Mouse (Mus musculus): ENCODE measurements around the gene Igfbp7.

The Igfbp7 gene

DNA sequence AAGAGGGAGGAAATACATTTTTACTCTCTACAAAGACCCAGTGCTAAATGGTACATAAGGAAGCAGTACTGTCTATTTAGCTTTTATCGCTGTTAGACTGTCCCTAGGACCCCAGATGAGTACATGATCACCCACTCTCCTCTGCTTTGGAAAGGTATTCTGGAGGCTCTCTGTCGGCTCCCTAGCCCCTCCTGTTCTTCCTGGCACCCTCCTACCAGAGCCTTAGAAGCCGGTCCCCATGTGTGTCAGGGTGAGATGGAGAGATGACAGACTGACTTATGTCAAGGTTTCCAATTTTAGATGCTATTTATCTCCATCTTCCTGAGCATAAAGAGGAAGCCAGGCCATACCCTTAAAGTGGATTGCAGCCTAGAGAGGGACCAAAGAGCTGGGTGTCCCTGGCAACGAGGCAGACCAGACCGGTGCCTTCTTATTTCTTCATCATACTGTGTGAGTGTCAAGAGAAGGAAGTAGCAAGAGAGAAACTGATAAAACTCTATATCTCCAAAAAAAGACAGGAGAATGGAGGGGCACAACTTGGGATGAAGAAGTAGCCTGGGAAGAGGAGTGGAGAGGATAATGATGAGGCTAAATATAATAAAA lies 2.3 kb downstream of the Igfbp7 start:
- DNase-seq (ENCODE audit: low read depth, low spot score): no peak

DNA sequence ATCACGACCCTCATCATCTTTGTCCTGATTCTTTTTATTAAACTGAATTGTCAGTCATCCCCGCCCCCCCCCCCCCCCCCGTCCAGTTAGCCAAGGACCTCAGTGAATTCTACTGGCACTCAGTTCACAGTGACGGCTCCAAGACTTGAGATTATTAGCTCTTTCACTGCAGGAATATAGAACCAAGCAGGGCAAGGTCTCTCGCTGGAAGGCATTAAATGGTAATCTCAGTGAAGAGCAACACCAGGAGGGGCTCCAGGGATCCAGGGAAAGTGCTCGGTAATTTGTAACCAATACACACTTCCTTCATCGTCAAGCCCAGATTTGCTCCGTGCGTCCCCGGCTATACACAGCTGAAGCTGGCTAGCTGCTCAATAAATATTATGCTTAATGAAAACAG lies 2.9 kb downstream of the Igfbp7 start:
- no peak for DNase-seq (ENCODE audit: low read depth, low spot score)

DNA sequence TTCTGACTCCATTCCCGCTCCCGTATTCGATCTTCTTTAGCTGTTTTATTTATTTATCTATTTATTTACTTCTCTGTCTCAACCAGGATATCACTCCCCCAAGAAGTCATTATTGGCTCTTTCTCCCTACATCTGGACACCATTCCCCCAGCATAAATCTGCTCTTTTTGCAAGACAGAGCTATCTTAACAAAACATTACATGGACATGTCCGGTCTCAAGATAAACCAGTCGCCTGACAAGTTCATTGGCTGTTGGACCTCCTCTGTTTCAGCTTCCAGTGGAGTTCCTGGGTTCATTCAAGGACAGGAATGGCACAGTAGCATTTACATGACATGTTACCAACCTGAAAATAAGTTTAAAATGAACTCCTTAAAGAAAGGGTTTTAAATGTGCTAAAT lies 4.9 kb downstream of the Igfbp7 start:
- no peak for DNase-seq (ENCODE audit: low read depth, low spot score)

DNA sequence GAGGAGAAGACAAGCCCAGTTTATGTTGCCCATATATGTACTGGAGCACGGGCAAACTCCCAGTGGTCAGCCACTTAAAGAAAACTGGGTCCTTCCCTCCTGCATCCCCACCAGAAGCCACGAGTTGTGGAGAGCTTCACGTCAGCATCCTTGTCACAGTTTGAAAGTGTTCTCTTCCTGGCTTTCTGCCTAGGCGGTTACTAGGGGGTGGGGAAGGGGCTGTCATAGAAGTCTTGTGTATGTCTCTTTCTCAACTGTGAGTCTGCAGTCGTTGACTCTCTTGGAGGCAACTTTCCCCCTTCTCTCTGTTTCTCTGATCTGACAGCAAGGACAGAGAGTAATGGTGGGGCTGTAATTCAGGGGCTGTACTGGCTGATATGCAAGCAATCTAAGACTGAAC lies 5.7 kb downstream of the Igfbp7 start:
- DNase-seq (ENCODE audit: low read depth, low spot score): no peak

DNA sequence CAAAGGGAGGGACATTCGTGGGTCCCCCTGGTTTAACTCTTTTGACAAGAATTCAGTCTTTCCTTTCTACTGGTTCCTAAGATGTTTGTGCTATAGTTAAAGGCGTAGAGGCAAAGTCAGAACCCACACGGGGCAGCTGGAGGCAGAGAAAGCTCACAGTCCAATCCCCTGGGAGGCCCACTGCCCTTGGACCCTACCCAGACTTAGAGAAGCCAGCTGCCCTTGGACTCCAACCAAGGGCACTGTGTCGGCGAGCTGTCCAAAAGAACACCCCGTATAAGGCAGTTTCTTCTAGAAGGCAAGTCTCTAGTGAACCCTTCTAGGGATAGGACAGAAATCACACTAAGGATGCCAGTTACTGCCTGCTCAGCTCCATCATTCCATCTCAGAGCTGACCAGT lies 7.0 kb downstream of the Igfbp7 start:
- DNase-seq (ENCODE audit: low read depth, low spot score): no peak

DNA sequence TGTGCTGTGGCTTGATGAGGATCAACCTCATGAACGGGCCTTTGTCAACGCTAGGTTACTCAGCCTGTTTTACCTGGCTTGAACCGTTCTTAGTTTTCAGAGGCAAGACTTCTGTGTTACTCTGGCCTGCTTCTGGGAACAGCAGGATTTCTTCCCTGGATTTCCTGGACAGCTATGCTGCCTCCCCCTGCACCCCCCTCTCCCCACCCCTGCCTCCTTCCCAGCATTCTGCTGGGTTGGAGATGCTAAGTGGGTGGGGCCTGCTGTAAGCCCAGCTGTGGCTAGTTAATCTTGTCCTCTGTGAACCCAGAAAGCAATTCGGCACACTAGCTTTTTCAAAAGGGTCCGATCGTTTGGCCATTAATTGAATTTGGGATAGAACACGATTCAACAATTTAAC lies 7.7 kb downstream of the Igfbp7 start:
- DNase-seq (ENCODE audit: low read depth, low spot score): no peak

DNA sequence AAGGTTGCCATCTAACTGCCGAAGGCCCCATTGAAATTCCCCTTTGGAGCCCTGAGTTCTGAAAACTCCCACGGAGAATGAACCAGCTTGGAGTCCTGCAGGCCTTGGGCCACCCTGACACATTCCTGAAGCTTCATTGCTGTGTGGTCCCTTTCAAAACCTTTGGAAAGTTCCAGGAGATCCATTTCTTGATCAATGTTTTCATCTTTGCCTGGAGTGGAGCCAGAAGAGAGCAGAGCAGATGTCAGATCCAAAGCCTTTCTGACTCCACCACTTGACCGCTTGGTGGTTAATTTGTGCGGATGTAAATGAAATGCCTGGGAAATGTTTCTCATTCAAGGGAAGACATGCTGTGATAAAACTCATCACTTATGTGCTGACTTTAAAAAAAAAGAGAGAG lies 8.8 kb downstream of the Igfbp7 start:
- no peak for DNase-seq (ENCODE audit: low read depth, low spot score)

DNA sequence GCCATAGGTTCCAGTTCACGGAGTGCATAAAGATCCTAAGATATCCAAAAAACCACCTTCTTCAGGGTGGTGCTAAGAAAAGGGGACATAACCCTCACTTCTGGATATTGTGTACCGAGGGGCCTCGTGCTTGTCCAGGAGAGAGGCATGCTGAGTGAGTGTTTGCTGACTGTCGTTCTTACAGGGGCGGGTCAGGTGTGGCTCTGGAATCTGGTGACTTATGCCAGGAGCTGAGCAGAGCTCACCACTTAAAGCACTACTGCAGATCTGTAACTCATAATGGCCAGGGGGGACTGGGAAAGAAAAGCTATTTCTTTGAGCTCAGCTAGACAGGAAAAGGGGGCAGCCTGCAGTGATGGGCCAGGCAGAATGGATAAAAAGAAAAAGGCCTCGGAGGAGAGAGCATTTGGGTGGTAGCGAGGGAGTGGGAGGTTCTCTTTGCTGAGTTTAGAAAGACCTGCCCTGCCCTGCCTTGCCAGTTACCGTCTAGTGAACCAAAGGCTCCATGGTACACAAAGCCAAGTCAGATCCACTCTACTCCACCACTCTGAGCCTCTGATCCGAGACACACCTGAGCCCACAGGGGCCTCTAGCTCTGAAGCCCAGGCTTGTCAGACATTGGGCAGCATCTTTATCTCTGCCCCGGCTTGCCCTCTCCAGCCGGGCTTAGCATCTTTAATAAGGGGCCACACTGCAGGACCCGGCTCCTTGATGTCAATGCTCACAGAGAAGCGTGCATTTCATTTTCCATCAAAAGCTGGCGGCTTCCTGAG lies 9.4 kb downstream of the Igfbp7 start:
- no peak for DNase-seq (ENCODE audit: low read depth, low spot score)

DNA sequence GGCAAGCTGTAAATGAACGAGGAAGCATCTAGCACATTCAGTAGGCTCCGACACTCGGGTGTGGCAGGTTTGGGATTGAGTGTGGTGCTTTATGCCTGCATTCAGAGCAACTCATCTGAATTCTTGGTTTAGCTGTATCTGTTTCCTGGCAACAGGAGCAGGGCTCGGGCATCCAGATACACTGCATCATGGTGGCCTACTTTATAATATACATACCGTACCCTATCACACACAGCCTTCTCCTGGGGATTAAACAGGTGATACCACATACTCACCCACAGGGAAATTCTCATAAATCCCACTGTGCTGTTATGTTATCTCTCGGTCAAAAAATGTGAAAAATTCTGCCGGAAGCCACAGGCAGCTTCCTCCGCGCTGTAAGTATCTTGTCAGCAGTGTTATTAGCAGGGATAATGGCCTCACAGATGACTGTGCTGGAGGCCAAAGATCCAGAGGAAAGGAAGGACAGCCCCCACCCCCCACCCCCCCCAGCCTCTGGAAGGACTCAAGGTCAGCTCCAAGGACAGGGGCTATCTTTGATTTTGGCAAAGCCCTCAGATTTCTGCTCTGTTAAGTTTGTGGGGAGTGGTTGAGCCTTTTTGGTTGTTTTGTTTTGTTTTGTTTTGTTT lies 13.7 kb downstream of the Igfbp7 start:
- DNase-seq (ENCODE audit: low read depth, low spot score): no peak

DNA sequence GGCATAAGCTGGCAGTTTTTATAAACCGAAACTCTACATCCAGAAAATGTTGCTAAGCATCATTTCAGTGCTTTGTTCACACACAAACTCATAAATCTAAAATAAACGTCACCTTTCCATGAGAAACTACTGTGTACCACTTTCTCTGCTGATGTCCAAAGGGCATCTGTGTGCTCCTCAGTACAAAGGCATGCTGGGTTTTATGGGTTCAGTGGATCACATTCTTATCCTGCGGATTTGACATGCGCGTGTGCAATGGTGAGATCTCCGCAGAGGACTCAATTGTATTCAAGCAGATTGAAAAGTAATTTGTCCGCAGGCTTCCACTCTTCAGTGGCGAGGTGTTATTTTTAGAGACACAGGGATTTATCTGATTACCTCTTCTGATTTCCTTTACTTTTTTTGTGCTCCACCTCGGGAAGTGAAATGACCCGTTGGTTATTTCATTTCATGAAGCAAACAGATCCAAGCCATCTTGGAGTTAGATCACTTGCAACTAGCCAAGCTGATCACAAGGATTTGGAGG lies 14.7 kb downstream of the Igfbp7 start:
- no peak for DNase-seq (ENCODE audit: low read depth, low spot score)

DNA sequence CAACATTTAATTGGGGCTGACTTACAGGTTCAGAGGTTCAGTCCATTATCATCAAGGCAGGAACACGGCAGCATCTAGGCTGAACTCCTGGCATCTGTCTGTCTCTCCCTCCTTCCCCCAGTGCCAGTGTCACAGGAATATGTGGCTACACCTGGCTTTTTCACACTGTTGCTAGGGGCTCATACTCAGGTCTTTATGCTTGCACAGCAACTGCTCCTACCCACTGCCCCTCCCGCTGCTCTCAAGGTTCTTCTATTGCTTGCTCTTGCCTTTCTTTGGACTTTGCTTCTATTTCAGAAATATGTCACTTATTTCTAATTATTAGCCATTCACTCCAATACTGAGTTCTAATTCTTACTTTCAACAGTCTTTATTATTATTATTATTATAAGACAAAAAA lies 17.6 kb downstream of the Igfbp7 start:
- DNase-seq (ENCODE audit: low read depth, low spot score): no peak

DNA sequence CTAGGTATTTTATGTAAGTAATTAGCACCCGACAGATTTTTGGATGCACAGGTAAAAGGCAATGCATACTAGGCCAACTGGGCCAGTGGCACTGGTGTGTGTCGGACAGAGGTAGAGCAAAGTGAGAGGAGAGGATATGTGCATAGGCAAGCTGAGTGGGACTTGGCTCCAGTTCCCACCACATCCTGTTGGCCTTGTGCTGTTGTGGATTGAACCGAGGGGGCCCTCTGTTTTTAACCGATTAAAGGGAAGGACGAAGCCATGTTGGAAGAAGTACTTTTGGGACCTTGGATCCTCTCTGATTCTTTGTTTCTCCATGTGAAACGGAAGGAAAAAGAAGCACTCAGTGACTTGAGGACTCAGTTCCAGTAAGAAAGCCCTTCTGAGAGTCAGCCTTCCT lies 19.5 kb downstream of the Igfbp7 start:
- DNase-seq (ENCODE audit: low read depth, low spot score): no peak

DNA sequence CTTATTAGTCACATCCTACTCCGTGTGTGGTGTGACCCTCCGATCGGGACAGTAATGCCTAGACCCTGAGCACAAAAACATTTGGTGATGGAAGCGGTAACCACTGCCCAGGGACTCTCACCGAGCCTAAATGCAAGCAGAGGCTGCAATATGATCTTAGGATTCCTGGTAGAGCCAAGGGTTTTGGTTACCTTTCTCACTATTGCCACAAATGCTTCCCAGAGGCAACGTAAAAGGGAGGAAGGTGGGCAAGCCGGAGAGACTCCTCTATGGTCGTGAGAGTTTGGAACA lies 20.5 kb downstream of the Igfbp7 start:
- no peak for DNase-seq (ENCODE audit: low read depth, low spot score)

DNA sequence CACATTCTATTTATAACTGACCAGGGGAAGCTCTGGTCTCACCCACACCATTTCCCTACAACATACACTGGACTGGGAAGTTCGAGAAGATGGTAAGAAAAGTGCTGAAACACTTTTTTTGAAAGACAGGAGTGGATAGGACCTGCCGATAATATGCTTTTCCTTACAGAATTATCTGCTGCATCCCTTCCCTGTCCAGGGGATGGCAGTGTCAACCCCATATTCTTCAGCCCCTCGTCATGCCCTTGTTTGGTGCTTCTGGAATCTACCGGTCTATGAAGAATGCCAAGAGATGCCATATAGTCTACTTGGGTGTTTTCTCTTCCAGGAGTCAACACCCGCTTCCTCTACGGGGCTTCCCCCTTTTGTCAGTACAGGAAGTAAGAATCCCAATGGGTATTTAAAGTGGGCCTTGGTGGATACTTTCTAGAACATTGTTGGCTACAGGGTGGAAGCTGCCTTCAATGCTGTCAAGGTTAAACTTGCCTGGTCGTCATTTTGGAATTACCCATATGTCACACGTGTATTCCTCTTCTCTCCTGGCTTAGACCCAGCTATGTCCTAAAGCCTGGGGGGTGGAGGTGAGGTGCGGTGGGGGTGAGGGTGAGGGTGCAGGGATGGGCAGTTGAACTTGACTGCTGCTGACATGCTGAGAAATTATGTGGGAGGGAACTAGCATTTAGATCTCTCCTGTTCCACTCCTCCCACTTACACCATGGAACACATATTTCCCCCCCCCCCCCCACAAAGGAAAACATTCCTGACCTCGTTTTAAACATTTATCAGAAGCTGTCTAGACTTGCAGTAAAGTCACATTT lies 21.0 kb downstream of the Igfbp7 start:
- DNase-seq (ENCODE audit: low read depth, low spot score): no peak

DNA sequence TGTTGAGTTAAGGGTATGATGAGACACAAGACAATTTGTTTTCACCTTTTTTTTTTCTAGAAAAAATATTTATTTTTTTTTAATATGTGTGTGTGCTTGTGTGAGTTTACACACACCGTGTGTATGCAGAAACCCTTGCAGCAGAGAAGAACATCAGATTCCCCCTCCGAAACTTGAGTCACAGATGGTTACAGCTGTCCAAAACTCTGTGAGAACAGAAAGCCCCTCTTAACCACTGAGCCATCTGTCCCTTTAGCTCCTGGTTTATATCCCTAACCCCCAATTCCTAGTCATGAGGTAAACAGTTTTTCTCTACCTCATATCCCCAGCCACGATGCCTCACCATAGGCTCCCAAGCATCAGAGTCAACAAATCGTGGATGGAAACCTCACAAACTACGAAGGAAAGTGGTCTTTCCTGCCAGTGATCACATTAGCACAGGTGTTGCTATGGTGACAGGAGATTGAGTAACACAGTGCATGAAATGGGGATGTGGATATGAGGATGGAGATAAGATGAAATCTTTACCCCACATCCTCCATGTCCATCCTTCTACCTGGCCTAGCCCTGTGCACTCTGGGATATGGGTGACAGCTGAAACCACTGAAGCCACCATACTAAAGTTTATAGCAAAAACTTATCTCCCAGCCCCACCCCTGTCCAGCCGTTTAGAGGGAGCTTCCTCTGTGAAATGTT lies 21.8 kb downstream of the Igfbp7 start:
- DNase-seq (ENCODE audit: low read depth, low spot score): no peak

DNA sequence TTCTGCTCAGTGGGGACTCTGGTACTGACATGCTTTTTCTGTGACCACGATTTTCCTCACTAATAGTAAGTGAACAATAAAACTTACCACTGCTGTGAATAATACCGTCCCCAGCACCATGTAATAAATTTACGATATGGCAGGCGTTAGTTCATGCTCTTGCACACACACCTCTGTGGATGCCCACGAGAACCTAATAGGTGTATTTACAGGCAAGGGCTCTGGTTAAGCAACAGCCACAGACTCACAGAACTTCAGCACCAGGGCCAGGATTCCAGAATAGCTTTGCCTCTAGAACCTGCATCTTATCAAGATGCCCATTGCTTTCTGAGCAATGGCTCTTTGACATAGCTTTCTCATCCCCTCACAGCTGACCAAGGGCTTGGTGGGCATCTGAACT lies 22.6 kb downstream of the Igfbp7 start:
- DNase-seq (ENCODE audit: low read depth, low spot score): no peak

DNA sequence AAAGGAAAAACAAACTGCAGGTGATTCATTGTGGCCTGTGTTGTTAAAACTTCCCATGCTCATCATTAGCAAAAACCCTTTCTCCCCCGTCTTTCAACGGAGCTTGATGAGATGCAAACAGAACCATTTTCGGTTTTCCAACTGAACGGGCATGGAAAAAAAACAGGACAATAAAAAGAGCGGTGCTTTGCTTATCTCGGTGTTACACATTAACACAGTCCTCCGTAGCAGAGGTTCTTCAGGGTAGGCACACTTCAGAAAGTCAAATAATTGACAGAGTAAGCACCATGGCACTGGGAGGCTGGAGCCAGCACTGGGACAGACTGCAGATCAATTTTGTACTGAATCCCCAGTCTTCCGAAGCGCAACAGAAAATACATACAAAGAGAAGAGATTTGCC lies 23.1 kb downstream of the Igfbp7 start:
- DNase-seq (ENCODE audit: low read depth, low spot score): no peak

DNA sequence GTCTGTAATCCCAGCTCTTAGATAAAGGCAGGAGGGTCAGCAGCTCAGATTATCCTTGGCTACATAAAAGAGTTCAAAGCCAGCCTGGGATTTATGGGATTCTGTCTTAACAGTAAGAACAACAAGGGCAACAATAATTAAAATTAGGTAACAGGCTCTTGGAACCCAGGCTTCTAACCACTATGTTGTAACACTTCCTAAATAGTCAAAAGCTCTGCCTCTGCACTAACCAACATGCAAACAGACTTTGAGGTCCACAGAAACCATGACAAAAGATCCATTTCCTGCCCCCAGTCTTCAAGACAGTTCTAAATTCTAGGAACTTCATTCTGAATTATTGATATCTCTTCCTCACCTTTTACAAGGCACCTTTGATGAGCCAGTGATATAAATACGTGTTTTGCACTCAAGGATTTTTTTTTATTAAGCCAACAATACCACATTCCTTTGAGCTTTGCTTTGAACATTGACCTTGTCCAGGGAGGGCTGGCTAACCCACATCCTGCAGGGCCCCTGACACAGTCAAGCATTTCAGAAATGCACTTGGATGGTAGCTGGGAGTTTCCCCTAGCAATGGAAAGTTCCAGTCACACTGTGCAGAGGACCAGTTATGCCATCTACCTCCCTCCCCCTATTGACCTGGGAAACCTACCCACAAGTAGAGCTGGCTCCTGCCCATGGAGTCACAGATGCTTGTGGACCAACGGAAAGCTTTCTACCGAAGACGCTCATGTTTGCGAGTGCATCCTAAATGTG lies 23.9 kb downstream of the Igfbp7 start:
- no peak for DNase-seq (ENCODE audit: low read depth, low spot score)

DNA sequence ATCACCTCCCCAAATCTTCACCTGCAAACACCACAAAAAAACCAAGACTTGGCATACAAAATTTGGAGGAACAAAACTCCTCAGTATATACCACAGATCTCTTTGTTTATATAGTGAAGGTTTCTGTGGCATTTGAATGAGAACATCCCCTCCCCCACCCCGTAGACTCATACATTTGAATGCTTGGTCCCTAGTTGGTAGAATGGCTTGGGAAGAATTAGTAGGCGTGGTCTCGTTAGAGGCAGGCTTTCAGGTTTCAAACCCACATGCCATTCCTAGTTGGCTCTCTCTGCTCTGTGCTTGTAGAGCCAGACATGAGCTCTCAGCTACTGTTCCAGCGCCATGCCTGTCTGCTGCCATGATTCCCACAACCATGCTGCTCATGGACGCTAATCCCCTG lies 26.2 kb downstream of the Igfbp7 start:
- DNase-seq (ENCODE audit: low read depth, low spot score): no peak

DNA sequence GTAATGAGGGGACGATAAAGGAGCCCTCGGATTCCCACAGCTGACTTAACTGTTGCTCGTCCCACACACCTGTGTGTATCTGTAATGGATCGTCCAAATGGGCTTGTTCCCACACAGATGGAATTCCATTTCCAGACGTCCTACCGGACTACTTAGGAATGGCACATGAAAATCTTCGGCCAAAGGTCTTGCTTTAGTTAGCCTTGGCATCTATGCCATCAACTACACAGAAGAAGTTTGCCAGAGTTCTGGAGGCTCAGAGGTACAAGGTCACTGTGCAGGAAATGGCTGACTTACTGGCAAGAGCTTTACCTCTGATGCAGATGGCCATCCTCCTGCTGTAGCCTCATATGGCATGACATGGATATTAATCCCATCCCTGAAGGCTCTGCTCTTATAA lies 26.6 kb downstream of the Igfbp7 start:
- DNase-seq (ENCODE audit: low read depth, low spot score): no peak

DNA sequence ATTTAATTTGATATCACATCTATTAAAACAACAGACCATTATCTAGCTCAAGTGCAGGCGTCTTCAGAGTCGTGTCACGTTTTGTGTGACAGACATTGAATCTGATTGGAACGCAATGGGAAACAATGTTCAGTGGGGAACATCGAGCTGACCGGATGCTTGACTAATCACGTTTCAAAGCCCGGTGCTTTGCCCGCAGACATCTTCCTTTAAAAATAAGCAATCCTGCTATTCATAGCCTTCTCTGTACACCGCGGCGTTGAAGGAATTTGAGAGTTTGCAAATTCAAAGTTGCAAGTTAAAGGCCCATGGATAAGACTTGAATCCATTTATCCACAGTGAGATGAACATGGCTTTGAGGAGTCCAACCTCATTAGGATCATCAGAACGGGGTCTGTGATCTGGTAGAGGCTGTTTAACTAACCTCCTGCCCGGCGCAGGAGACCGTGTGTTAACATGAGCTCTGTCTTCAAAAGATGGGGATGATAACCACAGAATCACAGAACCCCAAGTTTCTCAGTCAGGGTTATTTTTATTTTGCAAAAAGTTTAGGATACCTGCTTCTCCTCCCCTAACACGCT lies 27.4 kb downstream of the Igfbp7 start:
- DNase-seq (ENCODE audit: low read depth, low spot score): no peak

Measured in retina, adult 2 months (tissue).